In genomic region chr3:152111482-152111881, GRCm38 (mm10) we compare ENCODE assay signal across 8 mouse cellular contexts. TPM values are rescaled to one million over a fixed set of nuclear protein-coding genes. Genes with fewer than 3 reads are reported as not detected.
DNase-seq lines count a peak whose midpoint lies in the region; ATAC-seq and TF ChIP-seq lines count a peak whose summit lies in the region.

No protein-coding gene starts in this region.

- H3K9ac ChIP-seq in heart, embryonic 16.5 days (ENCODE audit: low read length) = peak overlapping the region; percentile 10; the same call in 1 of the 2 replicates
- H3K9ac ChIP-seq in liver, embryonic 13.5 days = 0 out of 2 replicates have a peak overlapping the region, but pooled peaks have one; percentile 4
- H3K9ac ChIP-seq in ES-Bruce4 (ENCODE audit: low read depth, poor library complexity, severe bottlenecking) = no peak overlapping the region
- H3K9ac ChIP-seq in embryonic facial prominence, embryonic 12.5 days = no peak overlapping the region

- intact Hi-C loops in heart, postnatal 25 days (cut with DNase I) = loop anchor here (2.0 to 5.0 kb wide), 3 partner anchors 36 to 99 kb away; partner anchors contain the start of genes Dnajb4 and Fubp1

- no peaks in the 10 kb centered on the region for H3K36me3 ChIP-seq in heart, embryonic 16.5 days (ENCODE audit: control insufficient read depth, insufficient read depth)
- no peaks in the 10 kb centered on the region for H3K36me3 ChIP-seq in liver, embryonic 13.5 days
- no peaks in the 10 kb centered on the region for H3K36me3 ChIP-seq in ES-Bruce4 (ENCODE audit: control insufficient read depth, insufficient read depth, low read length, poor library complexity, severe bottlenecking)
- no peaks in the 10 kb centered on the region for H3K36me3 ChIP-seq in embryonic facial prominence, embryonic 12.5 days

- TF ChIP-seq POLR2A in ES-Bruce4 (IDR thresholded peaks at IDR 0.05; ENCODE audit: insufficient read depth, low read length) = no peak

- peak overlapping the region; percentile 40 for H3K4me2 ChIP-seq in heart, embryonic 16.5 days (ENCODE audit: low read depth, low read length)
- peak overlapping the region; percentile 23; the same call in 1 of the 2 replicates for H3K4me2 ChIP-seq in liver, embryonic 13.5 days
- no peak overlapping the region for H3K4me2 ChIP-seq in embryonic facial prominence, embryonic 12.5 days (replicated peaks)

- no peak overlapping the region for H3K27ac ChIP-seq in heart, embryonic 16.5 days (ENCODE audit: low read length)
- H3K27ac ChIP-seq in liver, embryonic 13.5 days = no peak overlapping the region
- 0 out of 2 replicates have a peak overlapping the region, but pooled peaks have one; percentile 5 for H3K27ac ChIP-seq in ES-Bruce4 (ENCODE audit: insufficient read depth, low read length)
- H3K27ac ChIP-seq in embryonic facial prominence, embryonic 12.5 days = no peak overlapping the region

- no peak overlapping the region for H3K4me3 ChIP-seq in heart, embryonic 16.5 days (ENCODE audit: low read length)
- H3K4me3 ChIP-seq in liver, embryonic 13.5 days (replicated peaks) = no peak overlapping the region
- H3K4me3 ChIP-seq in ES-Bruce4 (ENCODE audit: low read depth, low read length) = no peak overlapping the region
- H3K4me3 ChIP-seq in embryonic facial prominence, embryonic 12.5 days = no peak overlapping the region

- DNase-seq in heart, postnatal 25 days (ENCODE audit: low spot score) = no peak
- no peak for DNase-seq in liver, embryonic 13.5 days
- no peak for DNase-seq in liver
- DNase-seq in right cerebral cortex, postnatal 4 days = no peak
- no peak for DNase-seq in ovary, postnatal 36 days (ENCODE audit: low spot score)

- no peak for TF ChIP-seq EP300 in ES-Bruce4 (IDR thresholded peaks at IDR 0.05; ENCODE audit: insufficient read depth, low read depth, low read length)

- TF ChIP-seq CTCF in ES-Bruce4 (IDR thresholded peaks at IDR 0.05; ENCODE audit: low read depth, low read length) = no peak

- no peaks in the 10 kb centered on the region for H3K9me3 ChIP-seq in heart, embryonic 16.5 days (replicated peaks; ENCODE audit: control insufficient read depth, low read length)
- no peaks in the 10 kb centered on the region for H3K9me3 ChIP-seq in liver, embryonic 13.5 days (replicated peaks)
- no peaks in the 10 kb centered on the region for H3K9me3 ChIP-seq in ES-Bruce4 (replicated peaks; ENCODE audit: control insufficient read depth, insufficient read depth, low read length, poor library complexity, severe bottlenecking)
- no peaks in the 10 kb centered on the region for H3K9me3 ChIP-seq in embryonic facial prominence, embryonic 12.5 days

- H3K4me1 ChIP-seq in heart, embryonic 16.5 days (ENCODE audit: control insufficient read depth, insufficient read depth, low read length) = peaks cover 32% of the 10 kb centered on the region
- H3K4me1 ChIP-seq in liver, embryonic 13.5 days (replicated peaks) = peaks cover 61% of the 10 kb centered on the region
- peaks cover 2% of the 10 kb centered on the region for H3K4me1 ChIP-seq in ES-Bruce4 (ENCODE audit: control insufficient read depth, insufficient read depth, low read length)
- peaks cover 59% of the 10 kb centered on the region for H3K4me1 ChIP-seq in embryonic facial prominence, embryonic 12.5 days

- no peak for ATAC-seq in heart, embryonic 16.5 days (replicated peaks; ENCODE audit: extremely low read depth, insufficient read depth, low FRiP score)
- no peak for ATAC-seq in liver, embryonic 13.5 days (ENCODE audit: low read depth)
- peak; percentile 35; the same call in 1 of the 2 replicates for ATAC-seq in embryonic facial prominence, embryonic 12.5 days (ENCODE audit: insufficient number of reproducible peaks, insufficient read depth, low FRiP score, low TSS enrichment)

- 58% methylated on average over 4 of the region's 4 CpGs for WGBS in heart, embryonic 16.5 days
- 63% methylated on average over 4 of the region's 4 CpGs for WGBS in liver, embryonic 13.5 days (ENCODE audit: insufficient replicate concordance)
- 47% methylated on average over 4 of the region's 4 CpGs for WGBS in embryonic facial prominence, embryonic 12.5 days

- H3K27me3 ChIP-seq in heart, embryonic 16.5 days (ENCODE audit: control insufficient read depth, insufficient read depth, low read length) = no peaks in the 10 kb centered on the region
- peaks cover 45% of the 10 kb centered on the region for H3K27me3 ChIP-seq in liver, embryonic 13.5 days
- no peaks in the 10 kb centered on the region for H3K27me3 ChIP-seq in ES-Bruce4 (ENCODE audit: control insufficient read depth, insufficient read depth, low read length, poor library complexity, severe bottlenecking)
- 0 out of 2 replicates have a peak, but pooled peaks cover 3% of the 10 kb centered on the region for H3K27me3 ChIP-seq in embryonic facial prominence, embryonic 12.5 days

RNA-seq across cellular contexts. Expression of gene Gipc2, which starts 54.5 kb away (rescaled TPM):
- polyA plus RNA-seq in heart, embryonic 16.5 days (2015; fragmentation: Nextera tagmentation; extraction: Ambion mirVana) = 5.7 and 6.4 TPM in 2 replicates
- 1 to 10 TPM; 3.6 to 4.0 TPM for total RNA-seq in heart, postnatal 25 days (2021)
- polyA plus RNA-seq in liver, embryonic 13.5 days (2015; fragmentation: Nextera tagmentation; extraction: Ambion mirVana) = 12.3 and 21.0 TPM in 2 replicates
- polyA plus RNA-seq in ES-Bruce4 (2011; ENCODE audit: insufficient read depth, insufficient read length, low read depth, missing spikeins) = 17.1 and 19.9 TPM in 2 replicates
- 2.4 and 3.5 TPM in 2 replicates for polyA plus RNA-seq in embryonic facial prominence, embryonic 12.5 days (2016; fragmentation: Nextera tagmentation; extraction: Ambion mirVana)

Comparison
In these comparisons a context has a peak if more than half of its experiments do, and no peak if none do; other contexts are left out.
1. H3K9ac ChIP-seq: peak in heart, embryonic 16.5 days (single experiment) and liver, embryonic 13.5 days (single experiment); none in ES-Bruce4 (single experiment) and embryonic facial prominence, embryonic 12.5 days (single experiment).